Mouse (Mus musculus) layer of hippocampus, adult 8-10 months (tissue): ENCODE measurements at regions not wholly inside any gene's neighbourhood (a gene's known extent, or its start where the extent isn't known, plus 50 kb on each side); places are given as distances from the start of the nearest gene placed in this dataset.
A peak's percentile ranks its signal among the peaks of the same experiment; 100 is the strongest.

ENCODE experiments used
- DNase-seq, 2 experiments: peaks; one replicate each; pipeline ENCODE4 v3.0.0; 2022; ENCODE audit warnings: low spot score in 2 of 2

GRCm38 (mm10) chr8:100942680-100943427 is 1526.6 kb upstream of the Cdh8 start:
- peak; percentile 14 to 44 for DNase-seq

- no peak for DNase-seq
These were observed 1523.3 kb upstream of the Cdh8 start for GRCm38 (mm10) chr8:100939533-100939932.

- no peak for DNase-seq
These were observed 1474.0 kb upstream of the Cdh8 start for GRCm38 (mm10) chr8:100890307-100890706.

GRCm38 (mm10) chr8:100865624-100866023 is 1449.4 kb upstream of the Cdh8 start:
- peak; percentile 9 to 18 for DNase-seq

- DNase-seq = peak; percentile 9 to 70
These were observed 1434.7 kb upstream of the Cdh8 start for GRCm38 (mm10) chr8:100850822-100851437.
